Mouse (Mus musculus) CD4-positive naive resting alpha-beta T cell, adult 57 days (primary cell): ENCODE measurements around the gene Oprl1. TPM values are rescaled to one million over a fixed set of nuclear protein-coding genes. Genes with fewer than 3 reads are reported as not detected.

Experiments used
- total RNA-seq: library from RNA; stranded (reverse); gene quantifications from one replicate; pipeline ENCODE4 v1.2.4, GENCODE M21; 2023

Gene Oprl1
- 1.0 TPM for total RNA-seq

DNA sequence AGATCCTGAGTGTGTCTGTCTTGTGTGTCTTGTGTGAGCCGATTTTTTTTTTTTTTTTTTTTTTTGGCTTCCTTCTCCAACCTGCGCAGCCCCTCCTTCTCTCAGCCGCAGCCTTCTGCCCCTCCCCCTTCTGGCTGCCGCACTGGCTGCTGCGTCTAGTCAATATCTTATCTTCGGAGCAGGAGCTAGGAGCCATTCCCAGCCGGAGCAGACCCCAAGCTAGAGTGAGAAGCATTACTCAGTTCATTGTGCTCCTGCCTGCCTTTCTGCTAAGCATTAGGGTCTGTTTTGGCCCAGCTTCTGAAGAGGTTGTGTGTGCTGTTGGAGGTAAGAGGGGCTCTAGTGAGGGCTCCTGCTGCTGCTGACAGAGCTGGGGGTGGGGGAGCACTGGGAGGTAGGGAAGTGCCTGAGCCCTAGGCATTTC is at the start of gene Oprl1:
Oprl1 (plus strand) TSS at position 114 of the 424 bp plus-strand sequence.

DNA sequence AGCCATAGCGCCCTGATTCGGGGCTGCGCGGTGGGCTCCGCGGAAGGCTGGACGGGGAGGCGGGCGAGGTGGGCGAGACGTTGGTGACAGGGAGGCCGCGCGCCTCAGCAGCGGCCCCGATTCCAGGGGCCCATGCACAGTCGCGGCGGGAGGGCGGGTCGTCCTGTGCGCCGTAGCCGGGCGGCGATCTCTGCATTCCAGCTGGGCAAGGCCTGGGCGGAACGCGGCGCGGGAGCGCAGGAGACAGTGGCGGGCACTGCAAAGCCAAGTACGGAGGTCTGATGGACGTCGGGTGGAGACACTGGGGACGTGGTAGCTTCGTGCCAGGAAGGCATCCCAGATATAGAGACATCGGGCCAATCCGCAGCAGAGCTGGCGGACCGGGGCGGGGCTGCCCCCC is 43.5 kb upstream of the Oprl1 start, which contains the start of gene Sox18:
Sox18 (minus strand) TSS at position 315 of the 400 bp plus-strand sequence.

DNA sequence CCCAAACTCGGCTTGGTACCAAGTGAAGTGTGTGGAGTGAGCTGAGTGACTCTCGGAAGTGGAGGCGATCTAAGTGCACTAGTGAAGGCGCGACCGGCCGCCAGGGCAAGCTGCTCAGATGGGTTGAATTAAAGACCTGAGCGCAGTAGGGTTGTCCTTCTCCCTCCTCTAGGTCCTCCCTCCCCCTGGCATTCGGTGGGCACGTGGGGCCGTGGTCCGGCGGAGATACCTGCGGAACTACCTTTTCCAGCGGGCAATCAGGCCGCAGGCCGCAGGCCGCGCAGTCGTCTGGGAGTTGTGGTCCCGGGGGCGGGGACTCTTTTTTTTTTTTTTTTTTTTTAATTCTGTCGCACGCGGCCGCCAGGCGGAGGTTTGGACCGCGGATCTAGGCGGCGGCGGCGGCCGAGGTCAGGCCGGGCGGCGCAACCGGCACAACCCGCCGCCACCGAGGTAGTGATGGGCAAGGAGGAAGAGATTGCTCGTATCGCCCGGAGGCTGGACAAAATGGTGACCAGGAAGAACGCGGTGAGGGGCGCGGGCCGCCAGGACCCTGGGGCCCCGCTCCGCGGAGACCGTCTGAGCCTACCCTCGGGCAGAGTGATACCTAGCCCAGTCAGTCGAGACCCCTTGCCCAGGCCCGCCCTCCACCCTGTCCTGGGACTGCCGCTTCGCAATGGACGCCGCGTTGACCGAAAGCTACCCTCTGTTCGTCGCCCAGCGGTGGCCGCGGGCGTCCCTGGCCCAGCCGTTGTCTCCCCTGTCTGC is 34.7 kb upstream of the Oprl1 start, which contains the start of gene Tcea2:
Tcea2 (plus strand) TSS at position 360 of the 765 bp plus-strand sequence.

DNA sequence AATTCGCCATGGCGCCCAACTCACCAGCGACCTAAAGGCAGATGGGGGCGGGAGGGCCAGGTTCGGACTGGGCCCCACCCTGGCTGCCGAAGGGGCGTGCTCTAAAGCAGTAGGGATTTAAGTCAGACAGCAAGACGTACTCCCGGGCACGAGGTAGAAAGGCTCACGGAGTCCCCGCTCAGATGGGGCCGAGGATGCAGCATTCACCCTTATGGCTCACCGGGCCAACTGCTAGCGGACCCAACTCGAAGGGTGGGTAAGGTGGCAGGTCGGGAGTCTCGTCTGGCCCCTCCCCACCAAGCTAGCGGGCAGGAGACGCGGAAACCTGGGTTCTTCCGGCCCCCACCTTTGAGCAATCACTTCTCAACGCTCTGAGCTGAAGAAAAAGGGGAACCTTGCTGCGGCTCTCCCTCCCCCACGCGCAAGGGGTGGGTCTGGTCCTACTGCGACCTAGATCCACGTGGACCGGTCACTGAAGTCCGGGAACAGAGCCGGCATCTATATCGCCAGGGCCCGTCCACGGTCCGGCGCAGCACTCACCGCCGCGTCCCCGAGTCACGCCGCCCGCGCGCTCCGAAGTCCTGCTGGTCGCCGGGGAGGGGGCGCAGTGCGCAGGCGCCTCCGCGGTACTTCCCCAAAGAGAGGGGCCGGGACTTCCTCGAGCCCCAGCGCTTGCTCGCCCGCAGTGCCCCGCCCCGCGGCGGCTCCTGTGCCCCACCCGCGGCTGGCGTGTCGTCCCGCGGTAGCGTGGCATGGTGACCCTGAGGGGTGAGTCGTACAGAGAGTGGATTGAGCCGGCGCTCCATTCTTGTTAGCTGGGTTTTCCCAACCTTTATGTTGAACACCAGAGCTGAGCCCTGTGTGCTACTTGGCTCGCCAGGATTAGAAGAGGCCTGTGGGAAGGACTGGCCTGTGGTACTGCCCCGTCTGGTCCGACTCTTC is 21.2 kb upstream of the Oprl1 start, which contains the start of gene Rgs19:
Rgs19 (minus strand) TSS at position 639 of the 942 bp plus-strand sequence.

DNA sequence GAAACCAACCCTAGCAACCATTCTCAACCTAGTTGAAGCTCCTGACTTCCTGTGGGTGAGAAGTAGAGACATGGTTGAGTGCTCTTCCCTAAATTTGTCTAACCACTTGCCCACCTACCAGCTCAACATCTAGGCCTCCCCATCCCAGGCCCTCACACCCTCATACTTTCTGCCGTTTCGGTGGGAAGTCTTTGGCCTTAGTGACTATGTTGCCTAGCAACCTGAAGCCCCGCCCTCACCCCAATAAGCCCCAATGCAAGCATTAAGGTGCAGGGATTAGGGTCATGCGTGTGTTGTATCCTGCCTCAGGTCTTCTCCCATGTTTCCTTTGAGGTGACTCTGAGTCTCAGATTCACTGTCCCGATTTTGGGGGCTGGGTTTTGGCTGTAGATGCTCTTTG is 16.6 kb upstream of the Oprl1 start, which contains the start of gene Lkaaear1:
Lkaaear1 (minus strand) TSS at position 202 of the 400 bp plus-strand sequence.

DNA sequence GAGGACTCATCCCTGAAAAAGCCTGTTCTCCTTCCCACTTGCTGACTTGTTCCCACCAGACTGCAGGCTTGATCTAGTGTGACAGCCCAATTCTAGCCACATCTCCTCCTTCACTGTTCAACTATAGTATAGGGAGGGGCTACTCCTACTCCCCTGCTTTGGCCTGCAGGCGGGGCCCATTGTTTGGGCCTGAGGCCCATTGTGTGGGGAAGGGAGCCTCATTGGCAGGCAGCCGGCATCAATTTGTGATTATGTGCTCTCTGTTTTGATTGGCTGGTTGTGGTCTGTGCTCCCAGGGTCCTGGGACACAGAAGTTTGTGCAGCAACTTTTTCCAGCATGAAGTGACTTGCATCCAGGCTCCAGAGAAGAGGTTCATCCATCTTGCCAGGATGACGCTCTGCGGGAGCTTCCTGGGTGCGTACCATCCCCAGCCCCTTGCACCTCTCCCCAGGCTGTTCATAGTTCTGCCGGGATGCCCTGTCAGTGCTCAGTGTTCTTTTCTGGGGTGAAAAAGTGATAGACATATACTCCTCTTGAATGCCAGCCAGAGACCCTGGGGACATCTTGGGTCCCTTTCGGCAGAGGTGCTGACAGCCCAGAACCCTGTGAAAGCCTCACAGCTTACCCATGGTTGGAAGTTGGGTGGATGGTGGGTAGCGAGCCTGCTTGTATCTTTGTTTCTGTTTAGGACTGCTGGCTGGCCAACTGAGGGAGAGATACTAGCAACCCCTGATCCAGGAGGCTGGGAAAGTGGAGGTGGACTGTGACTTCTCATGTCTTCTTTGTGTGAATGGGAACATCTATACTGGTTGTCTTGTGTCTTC is 48.4 kb downstream of the Oprl1 start, which contains the start of gene Myt1:
Myt1 (plus strand) TSS at position 327 of the 825 bp plus-strand sequence.

Other genes starting within 250 kb of the Oprl1 start
- not detected for gene Abhd16b, start 221.8 kb upstream of the Oprl1 start, total RNA-seq
- gene Tpd52l2, start 217.9 kb upstream of the Oprl1 start, total RNA-seq = 86.2 TPM
- 121 TPM for gene Dnajc5, start 194.5 kb upstream of the Oprl1 start, total RNA-seq
- gene Uckl1, start 130.1 kb upstream of the Oprl1 start, total RNA-seq = 126 TPM
- 65.1 TPM for gene Prpf6, start 123.1 kb upstream of the Oprl1 start, total RNA-seq
- gene Zfp512b, start 122.2 kb upstream of the Oprl1 start, total RNA-seq = 71.4 TPM
- 10.2 TPM for gene Samd10, start 115.8 kb upstream of the Oprl1 start, total RNA-seq
- not detected for gene Gm29797, start 58.0 kb upstream of the Oprl1 start, total RNA-seq
- gene Sox18, start 43.4 kb upstream of the Oprl1 start, total RNA-seq = 0.47 TPM
- 11.0 TPM for gene Tcea2, start 34.7 kb upstream of the Oprl1 start, total RNA-seq
- 121 TPM for gene Rgs19, start 21.0 kb upstream of the Oprl1 start, total RNA-seq
- not detected for gene Lkaaear1, start 16.6 kb upstream of the Oprl1 start, total RNA-seq
- not detected for gene Myt1, start 48.3 kb downstream of the Oprl1 start, total RNA-seq
- gene Pcmtd2, start 122.8 kb downstream of the Oprl1 start, total RNA-seq = 56.6 TPM
- 16.3 TPM for gene Polr3k, start 149.3 kb downstream of the Oprl1 start, total RNA-seq